Mouse (Mus musculus): Measurements from ENCODE around the gene Mxd1. TPM values are rescaled to one million over a fixed set of nuclear protein-coding genes. Genes with fewer than 3 reads are reported as not detected.

Gene Mxd1
- total RNA-seq, 2 experiments from 2014 or later = 21.5 to 21.6 TPM

DNA sequence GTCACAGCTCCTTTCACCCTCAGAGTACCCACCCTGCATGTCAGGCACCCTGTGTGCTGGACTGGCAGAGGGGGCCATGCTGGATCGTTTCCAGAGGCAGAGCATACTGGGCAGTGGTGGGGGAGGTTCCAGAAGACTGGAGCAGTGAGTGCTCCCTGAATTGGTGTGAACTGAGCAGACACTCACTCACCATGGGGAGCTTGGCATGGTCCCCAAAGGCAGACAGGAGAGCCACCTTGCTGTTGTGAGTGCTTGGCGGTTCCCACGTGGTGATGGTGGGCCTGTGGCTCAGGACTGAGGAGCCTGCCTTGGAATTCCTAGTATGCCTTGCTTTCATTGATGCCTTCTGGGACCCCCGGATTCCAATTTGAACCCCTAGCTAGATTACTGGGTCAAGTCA lies 45.8 kb downstream of the Mxd1 start:
- no peak for DNase-seq (ENCODE audit: low spot score in 2 of 2)
- intact Hi-C loops (cut with DNase I) = no loop called here

- intact Hi-C loops (cut with DNase I) = no loop called here
- DNase-seq (ENCODE audit: low spot score in 2 of 2) = no peak
Measured at GRCm38 (mm10) chr6:86615301-86615700, 53.7 kb downstream of the Mxd1 start.

DNA sequence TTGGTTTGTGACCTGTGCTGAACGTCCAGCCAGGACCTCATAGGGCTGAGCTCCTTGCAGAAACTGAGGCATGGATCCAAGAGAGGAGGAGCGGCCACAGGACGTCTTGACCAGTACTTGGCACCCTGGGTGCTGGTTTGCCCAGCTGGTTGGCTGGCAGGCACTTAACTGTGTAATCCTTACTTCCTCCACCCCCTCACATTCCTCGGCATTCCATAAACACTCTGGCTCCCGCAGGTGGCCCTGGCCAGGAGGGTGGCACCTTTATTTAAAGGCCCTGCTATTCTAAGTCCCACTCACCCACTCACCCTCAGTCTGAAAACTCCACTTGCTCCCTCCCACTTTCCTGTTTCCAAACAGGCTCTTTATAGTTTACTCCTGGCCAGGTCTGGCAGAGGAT lies 58.2 kb downstream of the Mxd1 start:
- intact Hi-C loops (cut with DNase I) = no loop called here
- DNase-seq (ENCODE audit: low spot score in 2 of 2) = no peak

DNA sequence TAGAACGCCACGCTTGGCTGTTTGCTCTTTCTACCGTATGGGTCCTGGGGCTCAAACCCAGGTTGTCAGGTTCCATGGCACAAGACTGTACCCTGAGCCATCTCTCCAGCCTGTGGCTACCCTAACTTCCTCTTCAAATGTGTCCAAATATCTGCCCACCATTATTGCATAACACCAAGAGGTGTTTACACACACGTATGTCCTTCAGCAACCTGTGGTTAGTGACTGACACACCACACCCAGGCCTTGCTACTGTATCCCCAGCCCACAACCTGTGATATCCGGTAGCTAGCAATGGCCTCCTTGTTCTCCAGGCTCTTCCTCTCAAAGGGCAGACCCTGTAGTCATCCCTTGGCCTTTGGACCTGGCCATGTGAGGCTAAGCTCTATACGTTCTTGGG lies 59.7 kb downstream of the Mxd1 start:
- intact Hi-C loops (cut with DNase I) = no loop called here

DNA sequence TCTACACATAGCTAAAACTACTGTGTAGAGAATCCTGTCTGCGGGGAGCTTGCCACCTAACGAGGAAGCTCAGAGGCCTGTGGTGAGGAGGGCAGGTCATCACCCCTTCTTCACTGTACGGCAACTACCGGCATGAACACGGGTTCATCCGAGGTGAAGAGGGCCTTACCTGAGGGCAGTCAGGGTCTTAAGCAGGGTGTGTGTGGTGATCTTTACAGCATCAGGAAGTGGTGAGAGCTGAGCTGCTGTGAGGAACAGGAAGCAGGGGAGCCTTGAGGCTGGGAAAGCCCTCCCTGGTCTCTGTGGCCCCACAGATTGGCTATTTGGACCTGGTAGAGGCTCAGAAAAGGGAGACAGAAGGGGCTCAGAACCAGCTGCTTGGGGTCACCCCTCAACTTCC lies 61.5 kb downstream of the Mxd1 start:
- no peak for DNase-seq (ENCODE audit: low spot score in 2 of 2)
- intact Hi-C loops (cut with DNase I) = no loop called here

More for the DNA sequence above, 59.7 kb downstream of the Mxd1 start:
- DNase-seq (ENCODE audit: low spot score in 2 of 2) = no peak

GRCm38 (mm10) chr6:86606289-86606688 lies 62.7 kb downstream of the Mxd1 start:
- DNase-seq (ENCODE audit: low spot score in 2 of 2) = no peak
- intact Hi-C loops (cut with DNase I) = no loop called here

DNA sequence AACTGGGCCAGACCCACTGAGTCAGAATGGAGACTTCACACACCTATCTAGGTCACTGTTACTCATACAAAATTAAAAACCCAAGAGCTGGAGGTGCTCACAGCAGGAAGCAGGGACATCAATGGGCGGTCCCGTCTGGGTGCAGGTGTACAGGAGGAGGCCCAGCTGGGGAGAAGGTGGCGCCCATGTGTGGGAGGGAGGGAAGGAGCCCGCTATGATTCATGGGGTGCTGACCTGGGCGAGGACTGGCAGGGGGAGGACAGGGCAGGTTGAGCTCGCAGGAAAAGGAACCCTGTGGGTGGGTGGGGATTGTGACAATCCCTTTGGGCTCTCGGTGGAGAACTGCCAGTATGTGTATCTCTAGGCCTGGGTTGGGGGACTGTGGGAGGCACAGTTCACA lies 63.7 kb downstream of the Mxd1 start:
- no peak for DNase-seq (ENCODE audit: low spot score in 2 of 2)
- intact Hi-C loops (cut with DNase I) = no loop called here

DNA sequence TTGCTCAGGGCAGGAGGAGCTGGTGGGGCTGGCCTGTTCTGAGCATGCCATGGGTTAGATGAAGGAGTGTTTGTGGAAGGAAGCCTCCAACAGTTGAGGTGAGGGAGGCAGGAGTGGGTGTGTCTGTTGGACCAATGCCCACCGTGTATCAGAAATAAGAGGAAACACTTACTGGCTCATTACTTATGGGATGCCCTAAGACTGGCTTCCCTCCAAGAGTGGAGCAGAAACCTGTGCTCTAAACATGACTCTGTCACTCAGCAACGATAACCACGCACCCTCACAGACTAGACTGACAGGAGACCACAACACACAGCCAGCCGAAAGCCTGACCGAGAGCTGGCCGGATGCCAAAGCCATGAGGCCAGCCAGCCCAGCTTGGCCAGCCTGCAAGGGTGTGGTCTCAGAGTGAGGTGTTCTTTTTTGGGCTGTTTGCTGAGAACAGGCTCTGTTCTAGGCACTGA lies 69.0 kb downstream of the Mxd1 start:
- no peak for DNase-seq (ENCODE audit: low spot score in 2 of 2)

GRCm38 (mm10) chr6:86599197-86599596 lies 69.8 kb downstream of the Mxd1 start:
- peak; percentile 88 to 92 for DNase-seq (ENCODE audit: low spot score in 2 of 2)
- intact Hi-C loops (cut with DNase I) = loop anchor here (5.0 kb wide), 1 partner anchor 38 kb away; no protein-coding TSS in a partner anchor

More for the DNA sequence above, 69.0 kb downstream of the Mxd1 start:
- intact Hi-C loops (cut with DNase I) = loop anchor here (5.0 kb wide), 1 partner anchor 37 kb away; no protein-coding TSS in a partner anchor

DNA sequence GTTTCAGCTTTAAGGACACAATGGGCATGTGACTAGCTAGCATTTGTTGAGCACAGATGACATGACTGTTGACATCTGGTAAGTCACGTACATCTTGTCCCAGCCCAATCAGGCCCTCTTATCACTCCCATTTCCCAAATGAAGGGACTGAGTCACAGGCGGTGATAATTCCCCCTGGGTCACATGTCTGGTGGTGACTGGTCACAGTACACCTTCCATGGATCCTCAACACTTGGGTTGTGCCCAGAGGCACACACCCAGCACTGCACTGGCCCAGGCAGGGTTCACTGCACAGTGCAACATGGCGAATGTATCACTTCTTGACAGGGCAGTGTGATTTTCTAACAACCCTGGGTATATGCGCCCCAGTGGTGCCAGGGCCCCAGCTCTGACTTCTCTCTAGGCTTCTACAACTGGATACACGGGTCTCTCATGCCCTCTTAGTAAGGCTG lies 70.2 kb downstream of the Mxd1 start:
- DNase-seq (ENCODE audit: low spot score in 2 of 2) = no peak
- intact Hi-C loops (cut with DNase I) = loop anchor here (5.0 kb wide), 1 partner anchor 39 kb away; no protein-coding TSS in a partner anchor

Other genes starting within 250 kb of the Mxd1 start
- under 1 TPM in 1 of 2 experiments, not detected in 1; 0.49 TPM for gene Gm44790, start 242.5 kb downstream of the Mxd1 start, total RNA-seq (2021)
- gene C87436, start 230.8 kb downstream of the Mxd1 start, total RNA-seq (2021) = 10 to 100 TPM; 13.7 to 14.3 TPM
- gene Pcbp1, start 142.8 kb downstream of the Mxd1 start, total RNA-seq (2021) = 100 to 1,000 TPM; 182 to 190 TPM
- gene Asprv1, start 41.0 kb downstream of the Mxd1 start, total RNA-seq (2021) = 1 to 10 TPM; 1.5 to 1.7 TPM
- gene Snrnp27, start 15.4 kb upstream of the Mxd1 start, total RNA-seq (2021) = 10 to 100 TPM; 53.0 to 54.2 TPM
- gene Gmcl1, start 64.2 kb upstream of the Mxd1 start, total RNA-seq (2021) = 10 to 100 TPM; 32.6 to 34.0 TPM
- gene Anxa4, start 124.4 kb upstream of the Mxd1 start, total RNA-seq (2021) = 1 to 10 TPM; 4.2 to 4.9 TPM
- gene Aak1, start 180.4 kb upstream of the Mxd1 start, total RNA-seq (2021) = 100 to 1,000 TPM; 351 to 380 TPM